ENCODE assay signal across 17 mouse cellular contexts in the genomic region with DNA sequence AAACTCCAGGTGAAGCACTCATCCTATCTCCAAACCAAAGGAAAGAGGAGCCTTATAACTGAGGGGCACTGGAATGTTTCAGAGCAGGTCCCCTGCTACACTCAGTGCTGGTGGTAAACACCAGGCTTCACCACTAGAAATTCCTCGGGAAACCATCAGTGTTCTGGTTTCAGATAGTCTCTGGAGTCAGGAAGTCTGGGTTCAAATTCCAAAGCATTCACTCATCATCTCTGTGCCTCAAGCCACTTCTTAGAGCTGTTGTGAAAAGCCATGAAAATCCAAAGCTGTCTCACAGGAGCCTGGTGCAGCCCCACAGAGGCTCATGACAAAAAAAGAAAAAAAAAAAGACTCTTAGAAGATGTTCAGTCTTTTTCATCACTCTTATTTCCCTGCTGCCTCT.
DNase-seq lines count a peak whose midpoint lies in the region; TF ChIP-seq lines count a peak whose summit lies in the region.
"Had no signal": no experiment of that assay in that cellular context is flagged by ENCODE, and none has a peak within 500 bp of the region (broad histone marks: within the 10 kb centered on the region; RNA-seq: fewer than 3 reads in every experiment).

No protein-coding gene starts in this region.

- no peak for TF ChIP-seq CTCF in left cerebral cortex, adult 2 months (IDR thresholded peaks at IDR 0.05)
- TF ChIP-seq CTCF in embryonic fibroblast, embryonic 13.5 days (IDR thresholded peaks at IDR 0.05; ENCODE audit: borderline replicate concordance, insufficient read depth, low read length), result no peak

- H3K4me3 ChIP-seq in left cerebral cortex, adult 2 months, result no peak overlapping the region
- H3K4me3 ChIP-seq in embryonic fibroblast, embryonic 13.5 days (ENCODE audit: insufficient read depth, low read length), result no peak overlapping the region
- H3K4me3 ChIP-seq: embryonic facial prominence, embryonic 13.5 days; forebrain, embryonic 15.5 days; heart, adult 2 months; heart, embryonic 13.5 days; hindbrain, embryonic 15.5 days had no signal

- intact Hi-C loops in left cerebral cortex, adult 2 months (cut with DNase I), result no loop called here

- DNase-seq in left cerebral cortex, adult 2 months (ENCODE audit: extremely low spot score in 1 of 2, low spot score in 2 of 2), result no peak
- DNase-seq in left cerebral cortex, adult 8-10 months (ENCODE audit: low spot score in 2 of 2), result no peak
- peak; percentile 25 for DNase-seq in Muller cell, postnatal 12 days (ENCODE audit: inconsistent ontology term)
- DNase-seq in thymus, postnatal 14 days, result no peak
- no peak for DNase-seq in lung, postnatal 25 days (ENCODE audit: low spot score)
- DNase-seq: adrenal gland, postnatal 10 days; cerebellum, adult 11-12 months; cerebellum, adult 9-10 months; cerebellum, postnatal 36 days; gastrocnemius, postnatal 14 days; heart, adult 2 months; heart, postnatal 36 days had no signal

- no peak for TF ChIP-seq POLR2A in embryonic fibroblast, embryonic 13.5 days (IDR thresholded peaks at IDR 0.05; ENCODE audit: low read depth, low read length)

- H3K27ac ChIP-seq in left cerebral cortex, adult 2 months, result peak overlapping the region; percentile 28; the same call in 1 of the 2 replicates
- peak overlapping the region; percentile 64; the same call in 1 of the 2 replicates for H3K27ac ChIP-seq in embryonic fibroblast, embryonic 13.5 days (ENCODE audit: insufficient read depth, low read length)
- H3K27ac ChIP-seq: embryonic facial prominence, embryonic 13.5 days; forebrain, embryonic 15.5 days; heart, adult 2 months; heart, embryonic 13.5 days; hindbrain, embryonic 15.5 days had no signal

- peaks cover 1% of the 10 kb centered on the region; the same call in 1 of the 2 replicates for H3K4me1 ChIP-seq in embryonic fibroblast, embryonic 13.5 days (ENCODE audit: control insufficient read depth, insufficient read depth, low read length)
- H3K4me1 ChIP-seq: forebrain, embryonic 15.5 days; heart, embryonic 13.5 days; hindbrain, embryonic 15.5 days had no signal
